Mouse (Mus musculus) T-helper 1 cell (primary cell): ENCODE results near the gene Fpgt.

ENCODE experiments used
- in situ Hi-C: fragments of 300-600 bp; cut with MboI, MseI; formaldehyde crosslinking; loops from one replicate; pipeline ENCODE4 v1.15.1; 2025; ENCODE audit warnings: high pct_unique_total_duplicates

The Fpgt gene

GRCm38 (mm10) chr3:155093116-155093956 is at the start of gene Fpgt, which contains the start of gene Lrriq3:
Gene Fpgt, minus strand, starts transcription at chr3:155093403.
Gene Lrriq3, plus strand, starts transcription at chr3:155093434.
- in situ Hi-C loops = no loop called here

- in situ Hi-C loops = no loop called here
These were observed 47.8 kb upstream of the Fpgt start for GRCm38 (mm10) chr3:155141047-155141446.

GRCm38 (mm10) chr3:155137737-155138136 is 44.5 kb upstream of the Fpgt start:
- in situ Hi-C loops = no loop called here

GRCm38 (mm10) chr3:155105957-155106356 is 12.8 kb upstream of the Fpgt start:
- in situ Hi-C loops = no loop called here

GRCm38 (mm10) chr3:155099266-155099665 is 6.1 kb upstream of the Fpgt start:
- in situ Hi-C loops = no loop called here

- in situ Hi-C loops = no loop called here
These were observed 1.1 kb downstream of the Fpgt start for GRCm38 (mm10) chr3:155092081-155092480.

- in situ Hi-C loops = no loop called here
These were observed 15.3 kb downstream of the Fpgt start for GRCm38 (mm10) chr3:155077908-155078307.

- in situ Hi-C loops = no loop called here
These were observed 33.8 kb downstream of the Fpgt start for GRCm38 (mm10) chr3:155059449-155059822.

- in situ Hi-C loops = no loop called here
These were observed 34.3 kb downstream of the Fpgt start for GRCm38 (mm10) chr3:155058800-155059448.

GRCm38 (mm10) chr3:155057566-155057965 is 35.6 kb downstream of the Fpgt start:
- in situ Hi-C loops = no loop called here

- in situ Hi-C loops = no loop called here
These were observed 36.6 kb downstream of the Fpgt start for GRCm38 (mm10) chr3:155056606-155057005.

- in situ Hi-C loops = no loop called here
These were observed 37.8 kb downstream of the Fpgt start, which contains the start of gene Tnni3k for GRCm38 (mm10) chr3:155055231-155055916. Gene Tnni3k, minus strand, starts transcription at chr3:155055407.

GRCm38 (mm10) chr3:155053189-155053588 is 40.0 kb downstream of the Fpgt start:
- in situ Hi-C loops = no loop called here

GRCm38 (mm10) chr3:155052021-155052420 is 41.2 kb downstream of the Fpgt start:
- in situ Hi-C loops = no loop called here

- in situ Hi-C loops = no loop called here
These were observed 54.0 kb downstream of the Fpgt start for GRCm38 (mm10) chr3:155039012-155039836.
